Mouse (Mus musculus) CD4-positive, CD25-positive, alpha-beta regulatory T cell, adult 4 months (primary cell): Measurements from ENCODE around the gene Vmn1r82. TPM values are rescaled to one million over a fixed set of nuclear protein-coding genes. Genes with fewer than 3 reads are reported as not detected.

ENCODE experiments used
- ATAC-seq: one replicate; pipeline ENCODE4 v1.8.0; 2017
- polyA plus RNA-seq, 2 experiments: library from polyadenylated mRNA; unstranded; fragments of 100-300 nt; shearing (Covaris generic); gene quantifications; one replicate each; pipeline ENCODE4 v1.2.1; 2017

The Vmn1r82 gene
- polyA plus RNA-seq: not detected

DNA sequence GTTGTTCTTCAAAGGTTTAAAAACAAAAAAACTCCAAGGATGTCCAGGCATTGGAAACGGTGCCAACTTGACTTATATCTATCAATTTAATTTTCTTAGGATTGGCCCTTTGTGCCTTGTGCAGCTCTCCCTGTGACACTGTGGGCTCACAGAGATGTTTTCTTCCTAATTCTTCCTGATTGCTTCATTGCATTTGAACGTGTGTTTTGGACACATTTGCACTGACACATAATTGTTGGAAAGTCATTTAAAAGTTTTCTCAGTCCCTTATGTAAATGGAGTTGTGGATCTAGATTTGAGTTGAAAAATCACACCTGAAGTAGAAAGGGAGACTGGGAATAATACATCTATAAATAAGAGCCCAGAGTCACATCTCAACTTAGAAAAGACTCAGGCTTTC, at the start of gene Vmn1r82:
Gene Vmn1r82, plus strand, starts transcription at position 301 of the 400 bp plus-strand sequence.
- ATAC-seq: no peak

DNA sequence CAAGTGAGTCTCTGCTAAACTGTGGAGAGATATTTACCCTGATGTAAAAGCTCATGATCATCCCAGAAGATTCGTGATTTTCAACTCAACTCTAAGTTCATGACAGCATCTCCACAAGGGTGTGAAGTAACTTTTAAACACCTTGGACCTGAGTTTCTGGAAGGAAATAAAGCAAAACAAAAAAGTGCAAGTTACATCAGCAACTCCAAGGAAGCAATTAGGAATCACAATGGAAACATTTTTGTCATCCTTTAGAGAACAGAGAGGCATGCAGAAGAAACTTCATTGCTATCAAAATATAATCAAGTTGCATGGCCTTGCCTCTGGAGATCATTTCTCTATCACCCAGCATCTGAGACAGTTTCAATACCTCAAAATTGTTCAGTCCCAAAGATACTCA, 32.1 kb upstream of the Vmn1r82 start, which contains the start of gene Vmn1r81:
Gene Vmn1r81, minus strand, starts transcription at position 101 of the 400 bp plus-strand sequence.
- ATAC-seq: no peak

DNA sequence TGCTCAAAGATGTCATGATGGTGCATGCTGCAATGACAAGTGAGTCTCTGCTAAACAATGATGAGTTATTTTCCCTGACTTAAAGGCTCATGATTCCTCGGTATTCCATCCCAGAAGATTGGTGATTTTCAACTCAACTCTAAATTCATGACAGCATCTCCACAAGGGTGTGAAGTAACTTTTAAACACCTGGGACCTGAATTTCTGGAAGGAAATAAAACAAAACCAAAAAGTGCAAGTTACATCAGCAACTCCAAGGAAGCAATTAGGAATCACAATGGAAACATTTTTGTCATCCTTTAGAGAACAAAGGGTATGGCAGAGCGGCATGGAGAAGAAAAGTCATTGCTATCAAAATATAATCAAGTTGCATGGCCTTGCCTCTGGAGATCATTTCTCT, 29.2 kb downstream of the Vmn1r82 start, which contains the start of gene Vmn1r83:
Gene Vmn1r83, minus strand, starts transcription at position 101 of the 400 bp plus-strand sequence.
- ATAC-seq: no peak

Other genes with a start within 250 kb of the Vmn1r82 start
- not detected for gene Vmn1r78, start 150.2 kb upstream of the Vmn1r82 start, polyA plus RNA-seq
- under 1 TPM in 1 of 2 experiments, not detected in 1; 0.24 TPM for gene Vmn1r79, start 129.2 kb upstream of the Vmn1r82 start, polyA plus RNA-seq
- under 1 TPM in 1 of 2 experiments, not detected in 1; 0.16 TPM for gene Vmn1r80, start 111.1 kb upstream of the Vmn1r82 start, polyA plus RNA-seq
- gene Vmn1r81, start 32.2 kb upstream of the Vmn1r82 start, polyA plus RNA-seq: under 1 TPM in 1 of 2 experiments, not detected in 1; 0.08 TPM
- not detected for gene Vmn1r83, start 29.1 kb downstream of the Vmn1r82 start, polyA plus RNA-seq
- gene Vmn1r84, start 68.8 kb downstream of the Vmn1r82 start, polyA plus RNA-seq: under 1 TPM in 1 of 2 experiments, not detected in 1; 0.11 TPM
- 1 to 10 TPM; 2.6 to 5.5 TPM for gene Zfp551, start 122.3 kb downstream of the Vmn1r82 start, polyA plus RNA-seq
- 1 to 10 TPM; 7.8 to 8.3 TPM for gene Zfp606, start 177.9 kb downstream of the Vmn1r82 start, polyA plus RNA-seq
- not detected for gene 2900092C05Rik, start 212.1 kb downstream of the Vmn1r82 start, polyA plus RNA-seq